Mouse (Mus musculus): Measurements from ENCODE around the gene Dkkl1. TPM values are rescaled to one million over a fixed set of nuclear protein-coding genes. Genes with fewer than 3 reads are reported as not detected.
A peak's percentile ranks its signal among the peaks of the same experiment; 100 is the strongest.

Gene Dkkl1
- polyA plus RNA-seq, 1 experiment = 0.08 TPM

DNA sequence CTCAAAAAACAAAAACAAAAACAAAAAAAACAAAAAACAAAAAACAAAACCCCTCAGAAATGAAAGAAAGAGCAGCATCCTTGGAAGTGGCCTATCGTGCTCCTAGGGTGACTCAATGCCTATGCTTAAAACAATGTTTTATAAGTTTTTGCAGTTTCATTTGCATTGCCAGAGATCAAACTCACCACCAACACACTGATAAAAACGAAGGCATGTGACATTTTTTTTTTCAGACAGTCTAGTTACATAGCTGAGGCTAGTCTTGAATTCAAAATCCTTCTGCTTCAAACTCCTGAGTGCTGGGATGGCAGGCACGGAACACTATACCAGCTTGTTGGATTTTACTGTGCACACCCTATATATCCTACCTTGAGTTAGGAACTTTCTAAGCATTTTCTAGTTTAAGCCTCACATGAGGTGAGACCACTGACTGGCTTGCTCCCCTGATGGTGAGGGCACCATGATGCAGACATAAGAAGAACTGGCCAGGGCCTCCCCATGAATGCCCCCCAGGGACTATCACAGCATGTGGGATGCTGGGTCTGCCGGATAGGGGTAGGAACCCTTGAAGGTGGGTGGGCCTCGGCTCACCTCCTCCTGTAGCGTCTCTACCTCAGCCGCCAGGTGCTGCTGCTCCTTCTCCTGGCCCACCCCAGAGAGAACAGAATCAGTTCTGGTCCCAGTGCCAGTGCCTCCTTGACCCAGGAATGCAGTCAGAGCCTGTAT, 19.2 kb downstream of the Dkkl1 start:
- Histone ChIP-seq H3K4me3 (no peak overlapping the region), H3K79me2 (ENCODE audit: control insufficient read depth, insufficient read depth) (no peaks in the 10 kb centered on the region), H3ac (ENCODE audit: control insufficient read depth, insufficient read length) (no peak overlapping the region), H3K36me3 (ENCODE audit: control insufficient read depth, insufficient read depth) (no peaks in the 10 kb centered on the region), H3K27me3 (ENCODE audit: control insufficient read depth, insufficient read depth, insufficient read length) (peaks cover 17% of the 10 kb centered on the region), H3K4me2 (ENCODE audit: low read depth) (no peak overlapping the region)
- TF ChIP-seq REST (IDR thresholded peaks at IDR 0.05; ENCODE audit: insufficient read depth, insufficient read length) (no peak), USF1 (IDR thresholded peaks at IDR 0.05; ENCODE audit: low read depth) (no peak), SRF (IDR thresholded peaks at IDR 0.05; ENCODE audit: control insufficient read depth, insufficient read length, low read depth) (no peak), POLR2A (IDR thresholded peaks at IDR 0.05; ENCODE audit: insufficient read length, low read depth) (no peak), TCF3 (IDR thresholded peaks at IDR 0.05; ENCODE audit: insufficient read length, low read depth) (no peak), MAX (IDR thresholded peaks at IDR 0.05; ENCODE audit: low read depth) (no peak), E2F4 (IDR thresholded peaks at IDR 0.05; ENCODE audit: insufficient read depth) (no peak), POLR2AphosphoS2 (IDR thresholded peaks at IDR 0.05; ENCODE audit: insufficient read length, low read depth) (no peak), MYOD1 (IDR thresholded peaks at IDR 0.05; ENCODE audit: control insufficient read depth in 1 of 3, insufficient read length in 2 of 3, low read depth in 2 of 3) (no peak), TCF12 (IDR thresholded peaks at IDR 0.05; ENCODE audit: insufficient read depth, poor library complexity, severe bottlenecking) (no peak), MYOG (IDR thresholded peaks at IDR 0.05; ENCODE audit: control insufficient read depth in 1 of 3, insufficient read depth in 1 of 3, insufficient read length in 2 of 3, low read depth in 2 of 3) (no peak), CEBPB (IDR thresholded peaks at IDR 0.05; ENCODE audit: insufficient read depth, poor library complexity, severe bottlenecking) (no peak)

DNA sequence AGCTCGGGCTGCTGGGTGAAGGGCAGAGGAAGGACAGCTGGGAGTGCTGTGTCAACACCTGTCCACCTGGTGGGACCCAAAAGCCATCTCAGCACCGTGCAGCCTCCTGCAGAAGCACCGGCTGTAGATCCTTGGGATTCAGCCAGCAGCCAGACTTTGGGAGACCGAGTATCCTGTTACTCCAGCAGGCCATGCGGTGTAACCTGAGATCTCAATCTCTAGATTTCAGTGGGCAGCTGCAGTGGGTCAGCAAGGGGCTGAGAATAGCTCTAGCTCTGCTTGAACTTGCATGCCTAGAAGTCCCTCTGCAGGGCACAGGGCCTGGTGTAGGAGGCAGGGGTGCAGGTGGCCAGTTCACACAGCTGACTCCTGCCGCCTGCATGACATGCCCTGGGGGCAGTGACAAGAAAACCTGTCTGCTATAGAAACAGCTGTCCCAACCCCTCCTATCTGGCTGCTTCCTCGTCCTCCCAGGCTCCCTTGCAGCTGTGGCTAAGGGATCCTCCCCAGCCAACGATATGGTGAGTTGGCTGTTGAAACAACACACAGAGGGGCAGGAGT, 20.1 kb downstream of the Dkkl1 start:
- H3K27me3 ChIP-seq (ENCODE audit: control insufficient read depth, insufficient read depth, insufficient read length) = peaks cover 22% of the 10 kb centered on the region
- no peaks in the 10 kb centered on the region for H3K79me2 ChIP-seq (ENCODE audit: control insufficient read depth, insufficient read depth)
- H3K4me3 ChIP-seq = no peak overlapping the region
- H3K4me2 ChIP-seq (ENCODE audit: low read depth) = peak overlapping the region; percentile 37
- TF ChIP-seq TCF3 (IDR thresholded peaks at IDR 0.05; ENCODE audit: insufficient read length, low read depth) (peak; percentile 89), TCF12 (IDR thresholded peaks at IDR 0.05; ENCODE audit: insufficient read depth, poor library complexity, severe bottlenecking) (peak; percentile 84), POLR2A (IDR thresholded peaks at IDR 0.05; ENCODE audit: insufficient read length, low read depth) (no peak), SRF (IDR thresholded peaks at IDR 0.05; ENCODE audit: control insufficient read depth, insufficient read length, low read depth) (peak; percentile 12), USF1 (IDR thresholded peaks at IDR 0.05; ENCODE audit: low read depth) (no peak), MYOD1 (IDR thresholded peaks at IDR 0.05; ENCODE audit: control insufficient read depth in 1 of 3, insufficient read length in 2 of 3, low read depth in 2 of 3) (peak; percentile 25 to 92 (median 88)), MYOG (IDR thresholded peaks at IDR 0.05; ENCODE audit: control insufficient read depth in 1 of 3, insufficient read depth in 1 of 3, insufficient read length in 2 of 3, low read depth in 2 of 3) (peak; percentile 68 to 92 (median 86))
- no peak overlapping the region for H3ac ChIP-seq (ENCODE audit: control insufficient read depth, insufficient read length)
- H3K36me3 ChIP-seq (ENCODE audit: control insufficient read depth, insufficient read depth) = no peaks in the 10 kb centered on the region

DNA sequence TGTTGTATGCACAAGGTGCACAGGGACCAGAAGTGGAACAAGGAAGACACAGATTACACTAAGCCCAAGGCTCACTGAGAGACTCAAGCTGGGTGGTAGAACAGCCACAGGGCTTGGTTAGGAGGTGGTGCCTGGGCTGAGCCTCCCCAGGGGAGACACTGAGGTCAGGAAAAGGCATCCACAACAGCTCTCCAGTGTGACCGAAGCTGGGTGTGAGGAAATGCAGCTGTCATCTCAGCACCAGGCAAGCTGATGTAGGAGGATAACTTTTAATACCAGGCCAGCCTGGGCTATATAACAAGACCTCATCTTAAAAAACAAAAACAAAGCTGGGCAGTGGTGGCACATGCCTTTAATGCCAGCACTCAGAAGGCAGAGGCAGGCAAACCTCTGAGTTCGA, 20.8 kb downstream of the Dkkl1 start:
- no peaks in the 10 kb centered on the region for H3K36me3 ChIP-seq (ENCODE audit: control insufficient read depth, insufficient read depth)
- H3K4me2 ChIP-seq (ENCODE audit: low read depth) = peak overlapping the region; percentile 37
- H3K27me3 ChIP-seq (ENCODE audit: control insufficient read depth, insufficient read depth, insufficient read length) = peaks cover 30% of the 10 kb centered on the region
- H3ac ChIP-seq (ENCODE audit: control insufficient read depth, insufficient read length) = no peak overlapping the region
- TF ChIP-seq CEBPB (IDR thresholded peaks at IDR 0.05; ENCODE audit: insufficient read depth, poor library complexity, severe bottlenecking) = no peak
- TF ChIP-seq MYOD1 (IDR thresholded peaks at IDR 0.05; ENCODE audit: control insufficient read depth in 1 of 3, insufficient read length in 2 of 3, low read depth in 2 of 3) = peak in 2 of 3 experiments; percentile 91 to 93
- no peak for TF ChIP-seq POLR2AphosphoS2 (IDR thresholded peaks at IDR 0.05; ENCODE audit: insufficient read length, low read depth)
- no peak for TF ChIP-seq SRF (IDR thresholded peaks at IDR 0.05; ENCODE audit: control insufficient read depth, insufficient read length, low read depth)
- TF ChIP-seq REST (IDR thresholded peaks at IDR 0.05; ENCODE audit: insufficient read depth, insufficient read length) = no peak
- TF ChIP-seq MYOG (IDR thresholded peaks at IDR 0.05; ENCODE audit: control insufficient read depth in 1 of 3, insufficient read depth in 1 of 3, insufficient read length in 2 of 3, low read depth in 2 of 3) = peak; percentile 34 to 90 (median 81)
- TF ChIP-seq MAX (IDR thresholded peaks at IDR 0.05; ENCODE audit: low read depth) = no peak
- TF ChIP-seq TCF12 (IDR thresholded peaks at IDR 0.05; ENCODE audit: insufficient read depth, poor library complexity, severe bottlenecking) = peak; percentile 41
- TF ChIP-seq POLR2A (IDR thresholded peaks at IDR 0.05; ENCODE audit: insufficient read length, low read depth) = no peak
- no peak for TF ChIP-seq E2F4 (IDR thresholded peaks at IDR 0.05; ENCODE audit: insufficient read depth)
- no peak for TF ChIP-seq USF1 (IDR thresholded peaks at IDR 0.05; ENCODE audit: low read depth)
- peak; percentile 49 for TF ChIP-seq TCF3 (IDR thresholded peaks at IDR 0.05; ENCODE audit: insufficient read length, low read depth)
- H3K79me2 ChIP-seq (ENCODE audit: control insufficient read depth, insufficient read depth) = no peaks in the 10 kb centered on the region
- H3K4me3 ChIP-seq = no peak overlapping the region

DNA sequence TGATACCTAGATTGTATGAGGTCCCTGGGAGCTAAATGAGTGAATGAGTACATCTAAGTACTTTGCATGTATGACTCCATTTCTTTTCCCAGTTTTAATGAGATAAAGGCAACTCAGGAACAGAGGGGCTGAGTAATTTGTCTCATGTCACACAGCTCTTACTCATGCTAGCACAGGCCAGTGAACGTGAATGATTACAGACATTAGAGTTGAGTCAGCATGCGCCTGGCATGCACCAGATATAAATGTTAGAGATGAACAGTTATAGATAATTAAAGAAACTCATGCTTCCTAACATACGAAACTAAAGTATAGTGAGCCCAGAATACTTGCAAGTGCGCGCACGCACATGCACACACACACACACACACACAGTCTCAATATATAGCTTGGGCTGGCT, 21.8 kb downstream of the Dkkl1 start:
- Histone ChIP-seq H3K79me2 (ENCODE audit: control insufficient read depth, insufficient read depth) (no peaks in the 10 kb centered on the region), H3K36me3 (ENCODE audit: control insufficient read depth, insufficient read depth) (no peaks in the 10 kb centered on the region), H3K4me2 (ENCODE audit: low read depth) (no peak overlapping the region), H3ac (ENCODE audit: control insufficient read depth, insufficient read length) (no peak overlapping the region), H3K4me3 (no peak overlapping the region), H3K27me3 (ENCODE audit: control insufficient read depth, insufficient read depth, insufficient read length) (peaks cover 37% of the 10 kb centered on the region)
- TF ChIP-seq TCF12 (IDR thresholded peaks at IDR 0.05; ENCODE audit: insufficient read depth, poor library complexity, severe bottlenecking) (no peak), CEBPB (IDR thresholded peaks at IDR 0.05; ENCODE audit: insufficient read depth, poor library complexity, severe bottlenecking) (no peak), TCF3 (IDR thresholded peaks at IDR 0.05; ENCODE audit: insufficient read length, low read depth) (no peak), MYOG (IDR thresholded peaks at IDR 0.05; ENCODE audit: control insufficient read depth in 1 of 3, insufficient read depth in 1 of 3, insufficient read length in 2 of 3, low read depth in 2 of 3) (no peak), REST (IDR thresholded peaks at IDR 0.05; ENCODE audit: insufficient read depth, insufficient read length) (no peak), MYOD1 (IDR thresholded peaks at IDR 0.05; ENCODE audit: control insufficient read depth in 1 of 3, insufficient read length in 2 of 3, low read depth in 2 of 3) (no peak), POLR2AphosphoS2 (IDR thresholded peaks at IDR 0.05; ENCODE audit: insufficient read length, low read depth) (no peak), SRF (IDR thresholded peaks at IDR 0.05; ENCODE audit: control insufficient read depth, insufficient read length, low read depth) (no peak), MAX (IDR thresholded peaks at IDR 0.05; ENCODE audit: low read depth) (no peak), USF1 (IDR thresholded peaks at IDR 0.05; ENCODE audit: low read depth) (no peak), POLR2A (IDR thresholded peaks at IDR 0.05; ENCODE audit: insufficient read length, low read depth) (no peak), E2F4 (IDR thresholded peaks at IDR 0.05; ENCODE audit: insufficient read depth) (no peak)
